Mouse (Mus musculus) forebrain, postnatal 0 days (tissue): ENCODE results near the gene Cnot2. TPM values are rescaled to one million over a fixed set of nuclear protein-coding genes. Genes with fewer than 3 reads are reported as not detected.
A peak's percentile ranks its signal among the peaks of the same experiment; 100 is the strongest.

Experiments
- ATAC-seq: fragments of 200-750 bp; cut with Nextera tagmentation; 2 replicates; pipeline ENCODE4 v1.8.0; 2017; ENCODE audit warnings: mild to moderate bottlenecking, moderate library complexity
- DNase-seq: peaks from one replicate; pipeline ENCODE4 v3.0.0-alpha.2; 2015
- H3K27ac ChIP-seq: fragments of 300-500 bp; sonication (generic); 2 replicates; pipeline ENCODE4 v1.5.1; 2014; ENCODE audit warnings: low read depth, mild to moderate bottlenecking, antibody characterized with exemption, low read length, moderate library complexity, mixed read lengths
- H3K27me3 ChIP-seq: fragments of 300-500 bp; sonication (generic); 2 replicates; pipeline ENCODE4 v1.6.1; 2014; ENCODE audit warnings: mild to moderate bottlenecking, low read length, mixed read lengths; ENCODE audit not compliant: insufficient read depth
- H3K36me3 ChIP-seq: fragments of 300-500 bp; sonication (generic); 2 replicates; pipeline ENCODE4 v1.6.1; 2014; ENCODE audit warnings: mild to moderate bottlenecking, moderate library complexity; ENCODE audit not compliant: insufficient read depth
- H3K4me1 ChIP-seq: fragments of 300-500 bp; sonication (generic); 2 replicates; pipeline ENCODE4 v1.6.1; 2014; ENCODE audit warnings: antibody characterized with exemption; ENCODE audit not compliant: insufficient read depth
- H3K4me2 ChIP-seq: fragments of 300-500 bp; sonication (generic); 2 replicates; pipeline ENCODE4 v1.6.1; 2014; ENCODE audit warnings: low read depth, mild to moderate bottlenecking, moderate library complexity
- H3K4me3 ChIP-seq: fragments of 300-500 bp; sonication (generic); 2 replicates; pipeline ENCODE4 v1.5.1; 2014; ENCODE audit warnings: low read depth, low read length, mixed read lengths
- H3K9ac ChIP-seq: fragments of 300-500 bp; sonication (generic); 2 replicates; pipeline ENCODE4 v1.6.1; 2014; ENCODE audit warnings: mild to moderate bottlenecking
- H3K9me3 ChIP-seq: fragments of 300-500 bp; sonication (generic); 2 replicates; pipeline ENCODE4 v1.6.1; 2016; ENCODE audit warnings: low read length
- CTCF ChIP-seq: sonication (generic); IDR thresholded peaks from 2 replicates; pipeline ENCODE4 v1.5.1; 2016; ENCODE audit warnings: antibody characterized with exemption, control low read depth, low read depth
- WGBS: fragments of 180-500 bp; shearing (Covaris S2); extraction: QIAGEN DNeasy Blood & Tissue Kit; methylation state at CpG from one replicate; pipeline ENCODE4 v1.1.7; 2014; 5-methylcytosine and 5-hydroxymethylcytosine counted together
- polyA plus RNA-seq: library from polyadenylated mRNA; unstranded; fragments of >200 nt; fragmentation: Nextera tagmentation; extraction: Ambion mirVana; gene quantifications from 2 replicates; pipeline ENCODE4 v1.2.1, GENCODE M21; 2015
- total RNA-seq: library from RNA; depleted of rRNA; stranded (reverse); fragments of >200 nt; gene quantifications from 2 replicates; pipeline ENCODE4 v1.2.3, GENCODE M21; 2014

The Cnot2 gene
- total and polyA plus RNA-seq, 2 experiments from 2014 or later = 75.8 to 111 TPM

GRCm38 (mm10) chr10:116512521-116513253 lies 68.6 kb downstream of the Cnot2 start:
- no peaks in the 10 kb centered on the region for H3K4me1 ChIP-seq
- 82% methylated on average over 11 of the region's 11 CpGs for WGBS
- H3K9me3 ChIP-seq = no peaks in the 10 kb centered on the region
- H3K27ac ChIP-seq = no peak overlapping the region
- H3K4me3 ChIP-seq = no peak overlapping the region
- DNase-seq (no peak), ATAC-seq (no peak)
- no peaks in the 10 kb centered on the region for H3K36me3 ChIP-seq
- no peak overlapping the region for H3K4me2 ChIP-seq
- no peak for TF ChIP-seq CTCF
- no peaks in the 10 kb centered on the region for H3K27me3 ChIP-seq
- H3K9ac ChIP-seq = no peak overlapping the region

GRCm38 (mm10) chr10:116505303-116506014 lies 75.9 kb downstream of the Cnot2 start:
- Histone ChIP-seq H3K4me1 (no peaks in the 10 kb centered on the region), H3K27me3 (no peaks in the 10 kb centered on the region), H3K27ac (no peak overlapping the region), H3K36me3 (no peaks in the 10 kb centered on the region), H3K4me3 (no peak overlapping the region), H3K4me2 (no peak overlapping the region), H3K9me3 (no peaks in the 10 kb centered on the region), H3K9ac (no peak overlapping the region)
- no peak for ATAC-seq
- DNase-seq = no peak
- 87% methylated on average over 7 of the region's 7 CpGs for WGBS
- no peak for TF ChIP-seq CTCF

- no peak overlapping the region for H3K4me2 ChIP-seq
- no peak for TF ChIP-seq CTCF
- WGBS = 86% methylated on average over 3 of the region's 3 CpGs
- DNase-seq = no peak
- peaks cover 32% of the 10 kb centered on the region; the same call in 1 of the 2 replicates for H3K36me3 ChIP-seq
- H3K27me3 ChIP-seq = no peaks in the 10 kb centered on the region
- H3K4me1 ChIP-seq = no peaks in the 10 kb centered on the region
- no peak overlapping the region for H3K4me3 ChIP-seq
- no peak overlapping the region for H3K9ac ChIP-seq
- no peaks in the 10 kb centered on the region for H3K9me3 ChIP-seq
- ATAC-seq = no peak
- H3K27ac ChIP-seq = no peak overlapping the region
These were observed 88.5 kb downstream of the Cnot2 start for GRCm38 (mm10) chr10:116492768-116493167.

- WGBS = 71% methylated on average over 10 of the region's 10 CpGs
- H3K27me3 ChIP-seq = no peaks in the 10 kb centered on the region
- no peak overlapping the region for H3K4me3 ChIP-seq
- H3K27ac ChIP-seq = no peak overlapping the region
- TF ChIP-seq CTCF = no peak
- DNase-seq (no peak), ATAC-seq (no peak)
- peaks cover 23% of the 10 kb centered on the region; the same call in 1 of the 2 replicates for H3K36me3 ChIP-seq
- H3K9me3 ChIP-seq = no peaks in the 10 kb centered on the region
- H3K4me2 ChIP-seq = no peak overlapping the region
- no peak overlapping the region for H3K9ac ChIP-seq
- H3K4me1 ChIP-seq = no peaks in the 10 kb centered on the region
These were observed 94.2 kb downstream of the Cnot2 start for GRCm38 (mm10) chr10:116486895-116487747.

GRCm38 (mm10) chr10:116481917-116482316 lies 99.4 kb downstream of the Cnot2 start:
- ATAC-seq (no peak), DNase-seq (no peak)
- Histone ChIP-seq H3K9me3 (no peaks in the 10 kb centered on the region), H3K27me3 (no peaks in the 10 kb centered on the region), H3K27ac (no peak overlapping the region), H3K4me2 (no peak overlapping the region), H3K36me3 (peaks cover 18% of the 10 kb centered on the region; the same call in 1 of the 2 replicates), H3K4me3 (no peak overlapping the region), H3K9ac (no peak overlapping the region), H3K4me1 (no peaks in the 10 kb centered on the region)
- WGBS = 92% methylated on average over 12 of the region's 12 CpGs
- TF ChIP-seq CTCF = no peak

DNA sequence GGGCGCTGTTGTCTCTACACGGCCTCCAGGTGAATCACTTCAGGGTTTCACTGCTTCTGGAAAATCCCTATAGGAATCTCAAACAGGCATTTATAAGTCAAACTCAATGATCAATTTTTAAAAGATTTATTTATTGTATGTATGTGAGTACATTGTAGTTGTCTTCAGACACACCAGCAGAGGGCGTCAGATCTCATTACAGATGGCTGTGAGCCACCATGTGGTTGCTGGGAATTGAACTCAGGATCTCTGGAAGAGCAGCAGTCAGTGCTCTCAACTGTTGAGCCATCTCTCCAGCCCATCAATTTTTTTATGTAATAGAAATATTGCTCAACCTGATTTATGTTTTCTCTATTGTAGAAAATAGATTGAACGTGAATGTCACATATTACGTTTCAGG lies 100.3 kb downstream of the Cnot2 start:
- Histone ChIP-seq H3K4me2 (no peak overlapping the region), H3K27me3 (no peaks in the 10 kb centered on the region), H3K27ac (no peak overlapping the region), H3K4me1 (no peaks in the 10 kb centered on the region), H3K36me3 (peaks cover 17% of the 10 kb centered on the region; the same call in 1 of the 2 replicates), H3K9ac (no peak overlapping the region), H3K9me3 (no peaks in the 10 kb centered on the region), H3K4me3 (no peak overlapping the region)
- DNase-seq (no peak), ATAC-seq (no peak)
- WGBS = 92% methylated on average over 5 of the region's 5 CpGs
- peak; percentile 40 for TF ChIP-seq CTCF

GRCm38 (mm10) chr10:116476559-116476958 lies 104.8 kb downstream of the Cnot2 start:
- TF ChIP-seq CTCF = no peak
- ATAC-seq (no peak), DNase-seq (no peak)
- no peaks in the 10 kb centered on the region for H3K27me3 ChIP-seq
- peaks cover 2% of the 10 kb centered on the region; the same call in 1 of the 2 replicates for H3K4me1 ChIP-seq
- no peak overlapping the region for H3K9ac ChIP-seq
- 92% methylated on average over 3 of the region's 3 CpGs for WGBS
- H3K27ac ChIP-seq = no peak overlapping the region
- H3K4me2 ChIP-seq = no peak overlapping the region
- H3K9me3 ChIP-seq = no peaks in the 10 kb centered on the region
- no peaks in the 10 kb centered on the region for H3K36me3 ChIP-seq
- no peak overlapping the region for H3K4me3 ChIP-seq
